Mouse (Mus musculus) megakaryocyte-erythroid progenitor cell, adult 5-6 weeks (primary cell): Measurements from ENCODE around the gene Iqcn. TPM values are rescaled to one million over a fixed set of nuclear protein-coding genes. Genes with fewer than 3 reads are reported as not detected.

Experiments
- ATAC-seq: replicated peaks from 2 replicates; pipeline ENCODE4 v1.8.0; 2016; ENCODE audit warnings: mild to moderate bottlenecking, inconsistent platforms; ENCODE audit not compliant: severe bottlenecking, poor library complexity, low FRiP score, low TSS enrichment
- total RNA-seq, 2 experiments: library from RNA; stranded (forward) in 1 of 2; stranded (reverse) in 1 of 2; fragments of 200-1000, 215-1000 nt in 1 of 2; fragments of >200 nt in 1 of 2; fragmentation: Nextera tagmentation in 1 of 2; gene quantifications; 2 replicates each; pipeline ENCODE4 v1.2.3; 2014 to 2017

The Iqcn gene
- total RNA-seq (2014; fragmentation: Nextera tagmentation) (not detected in 2 replicates), total RNA-seq (2017) (not detected in 2 replicates)

- ATAC-seq = no peak
Measured at GRCm38 (mm10) chr8:70703287-70703686, at the start of gene Iqcn. Gene Iqcn (plus strand): TSS chr8:70703457.

DNA sequence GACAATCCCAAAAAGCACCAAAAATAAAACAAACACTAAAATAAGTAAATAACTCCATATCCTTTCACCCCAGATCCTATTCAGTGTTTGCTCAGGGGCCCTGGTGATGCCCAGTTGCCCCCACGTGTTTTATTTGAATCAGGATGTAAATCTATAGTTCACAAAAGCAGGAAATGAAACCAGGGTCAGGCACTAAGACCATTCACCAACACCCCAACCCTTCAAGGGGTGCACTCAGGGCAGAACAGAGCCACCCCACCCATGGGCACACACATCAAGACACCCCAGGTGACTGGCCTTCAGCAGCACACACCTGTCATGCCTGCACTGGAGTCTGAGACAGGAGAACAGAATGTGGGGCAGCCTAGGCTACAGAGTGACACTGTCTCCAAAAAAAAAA lies 49.1 kb upstream of the Iqcn start:
- no peak for ATAC-seq

GRCm38 (mm10) chr8:70655469-70655868 lies 47.8 kb upstream of the Iqcn start:
- no peak for ATAC-seq

- no peak for ATAC-seq
Measured at GRCm38 (mm10) chr8:70656193-70656790, 47.0 kb upstream of the Iqcn start.

DNA sequence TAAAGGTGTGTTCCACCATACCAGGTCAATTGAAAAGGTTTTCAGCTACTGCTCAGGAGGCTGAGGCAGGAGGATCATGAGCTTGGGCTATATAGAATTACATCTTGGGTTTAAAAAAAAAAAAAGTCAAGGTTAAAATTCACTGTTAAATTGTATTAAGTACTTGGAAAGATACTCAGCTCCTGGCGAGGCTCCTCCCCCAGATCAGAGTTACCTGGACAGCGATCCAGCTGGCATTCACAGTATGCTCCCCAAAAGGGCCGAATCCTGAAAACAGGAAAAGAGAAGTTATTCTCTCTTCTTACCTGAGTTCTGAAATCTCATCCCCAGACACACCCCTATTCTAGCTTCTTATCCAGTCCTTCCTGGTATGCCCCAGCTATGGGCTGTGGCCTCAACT lies 46.0 kb upstream of the Iqcn start:
- ATAC-seq = no peak

GRCm38 (mm10) chr8:70657739-70658138 lies 45.5 kb upstream of the Iqcn start:
- ATAC-seq = no peak

DNA sequence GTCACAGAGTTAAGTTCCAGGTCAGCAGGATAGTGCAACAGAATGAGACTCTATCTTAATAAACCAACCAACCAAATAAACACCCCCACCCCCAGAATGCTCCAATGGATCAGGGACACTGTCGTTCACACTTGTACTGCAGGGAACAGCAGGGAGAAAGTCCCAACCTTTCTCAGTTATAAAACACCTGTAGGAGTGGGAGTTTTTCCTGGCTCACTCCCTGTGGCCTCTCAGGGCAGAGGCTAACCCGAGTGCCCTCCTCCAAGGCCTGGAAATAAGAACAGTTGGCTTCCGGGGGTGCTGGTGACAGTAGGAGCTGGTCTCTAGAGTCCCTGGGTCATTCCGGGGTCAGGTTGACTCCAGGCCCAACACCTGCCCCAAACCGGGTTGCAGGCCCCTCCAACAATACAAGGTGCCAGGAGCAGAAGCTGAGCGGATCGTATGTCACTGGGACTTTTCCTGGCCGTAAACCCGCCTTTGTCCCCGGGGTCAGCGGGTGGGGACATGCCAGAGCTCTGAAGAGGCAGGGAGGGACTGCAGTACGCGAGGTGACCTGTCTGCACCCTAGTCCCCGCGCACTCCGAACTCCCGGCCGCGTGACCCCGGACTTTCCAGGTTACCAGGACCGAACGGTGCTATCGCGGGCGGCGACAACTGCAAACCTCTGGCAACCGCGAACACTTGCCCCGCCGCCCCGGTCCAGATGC lies 44.2 kb upstream of the Iqcn start:
- peak; percentile 47 for ATAC-seq

DNA sequence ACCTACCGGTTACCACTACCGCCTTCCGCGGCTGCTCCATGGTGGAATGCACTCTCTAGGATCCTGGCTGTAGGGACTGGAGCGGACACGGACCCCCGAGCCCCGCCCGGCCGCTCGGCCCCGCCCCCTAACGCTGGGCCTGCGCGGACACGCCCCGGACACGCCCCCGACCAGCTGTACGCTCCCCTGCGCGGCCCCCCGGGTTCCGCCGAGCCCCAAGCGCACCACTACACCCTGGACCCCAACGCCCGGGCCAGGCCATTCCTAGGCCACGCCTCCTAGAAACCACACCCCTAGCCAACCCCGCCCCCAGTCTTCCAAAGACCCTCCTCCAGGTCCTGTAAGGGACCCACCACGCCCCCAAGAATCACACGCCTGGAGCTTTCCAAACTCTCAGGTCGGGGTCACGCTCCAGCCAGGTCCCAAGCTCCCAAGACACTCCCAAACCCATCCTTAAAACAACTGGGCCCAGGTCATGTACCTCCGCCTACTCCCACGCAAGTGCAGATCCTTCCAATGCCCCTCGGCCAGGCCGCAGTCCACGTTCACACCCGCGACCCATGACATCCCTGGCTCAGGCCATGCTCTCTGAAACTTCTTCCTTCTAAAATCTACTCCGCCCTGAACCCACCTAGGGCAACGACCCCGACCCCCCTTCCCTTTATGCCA lies 43.5 kb upstream of the Iqcn start:
- ATAC-seq = peak; percentile 78

DNA sequence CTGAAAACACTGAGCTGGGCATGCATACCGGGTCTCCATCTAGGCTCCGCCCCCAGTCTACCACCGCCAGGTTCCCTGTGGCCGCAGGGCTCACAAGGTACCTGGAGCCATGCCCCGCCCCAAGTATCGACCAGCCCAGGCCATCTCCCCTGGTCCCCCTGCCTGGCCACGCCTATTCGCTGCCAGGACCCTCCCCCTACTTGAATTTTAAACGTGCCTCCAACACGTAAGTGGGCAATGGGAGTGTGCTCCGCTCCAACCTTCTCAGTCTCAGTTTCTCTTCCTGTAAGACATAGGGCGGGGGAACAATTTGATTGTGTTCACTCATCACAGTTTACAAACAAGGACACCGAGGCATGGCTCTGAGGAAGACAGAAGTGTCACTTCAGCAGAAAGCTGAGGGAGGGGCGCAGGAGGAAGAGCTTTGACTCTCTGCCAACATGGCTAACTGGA lies 43.0 kb upstream of the Iqcn start, which contains the start of gene Pgpep1:
TSS of gene Pgpep1 (minus strand) at position 116 of the 453 bp plus-strand sequence.
- ATAC-seq = peak; percentile 15; the same call in 1 of the 2 replicates

GRCm38 (mm10) chr8:70663691-70664090 lies 39.6 kb upstream of the Iqcn start:
- ATAC-seq = no peak

DNA sequence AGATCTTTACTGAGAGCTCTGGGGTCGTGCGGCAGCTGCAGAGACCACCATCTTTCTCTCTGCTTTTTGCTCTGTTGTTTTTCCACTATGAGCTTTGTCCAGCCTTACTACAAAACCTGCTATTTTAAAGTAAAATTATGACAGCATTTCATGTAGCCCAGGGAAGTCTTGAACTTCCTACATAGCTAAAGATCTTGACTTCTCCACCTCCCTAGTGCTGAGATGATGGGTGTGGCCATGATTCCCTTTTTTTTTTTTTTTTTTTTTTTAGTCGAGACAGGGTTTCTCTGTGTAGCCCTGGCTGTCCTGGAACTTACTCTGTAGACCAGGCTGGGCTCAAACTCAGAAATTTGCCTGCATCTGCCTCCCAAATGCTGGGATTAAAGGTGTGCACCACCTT lies 38.6 kb upstream of the Iqcn start:
- no peak for ATAC-seq

GRCm38 (mm10) chr8:70665599-70665998 lies 37.7 kb upstream of the Iqcn start:
- ATAC-seq = no peak

DNA sequence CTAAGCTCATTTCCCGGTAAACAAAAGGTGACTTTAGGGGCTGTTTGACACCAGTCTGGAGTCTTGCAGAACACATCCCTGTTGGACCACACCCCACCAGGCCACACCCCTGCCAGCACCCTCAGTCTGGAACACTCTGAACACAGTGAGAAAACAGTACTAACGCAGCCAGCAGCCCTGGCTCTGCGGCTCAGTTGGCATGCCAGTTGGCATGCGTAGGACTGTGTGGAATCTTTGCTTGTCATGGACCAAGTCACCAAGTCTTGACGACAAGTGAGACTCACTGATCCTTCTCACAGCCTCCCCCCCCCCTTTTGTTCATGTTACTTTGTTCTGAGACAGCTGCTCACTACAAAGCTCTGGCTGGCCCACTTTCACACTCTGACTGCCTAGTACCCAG lies 36.2 kb upstream of the Iqcn start:
- peak; percentile 83 for ATAC-seq

- ATAC-seq = no peak
Measured at GRCm38 (mm10) chr8:70671615-70672324, 31.5 kb upstream of the Iqcn start.

GRCm38 (mm10) chr8:70672325-70673078 lies 30.8 kb upstream of the Iqcn start:
- ATAC-seq = no peak

GRCm38 (mm10) chr8:70673079-70673856 lies 30.0 kb upstream of the Iqcn start, which contains the start of gene Lsm4:
Gene Lsm4 (plus strand): TSS chr8:70673248.
- ATAC-seq = peak; percentile 91

- no peak for ATAC-seq
Measured at GRCm38 (mm10) chr8:70674109-70674508, 29.1 kb upstream of the Iqcn start.

- no peak for ATAC-seq
Measured at GRCm38 (mm10) chr8:70674716-70675115, 28.5 kb upstream of the Iqcn start.
